Mouse (Mus musculus): Measurements from ENCODE around the gene Il18rap. TPM values are rescaled to one million over a fixed set of nuclear protein-coding genes. Genes with fewer than 3 reads are reported as not detected.

Il18rap gene
- 0.15 and 0.39 TPM in 2 replicates for polyA plus RNA-seq (2016; fragmentation: Nextera tagmentation; extraction: Ambion mirVana)

- no peak within 1 kb of the TSS for H3K9ac ChIP-seq (replicated peaks)
- H3K4me2 ChIP-seq (replicated peaks), result no peak within 1 kb of the TSS
- no peaks in the 10 kb centered on the region for H3K36me3 ChIP-seq
- no peaks in the 10 kb centered on the region for H3K9me3 ChIP-seq
- no peak within 1 kb of the TSS for H3K27ac ChIP-seq (replicated peaks)
- H3K4me1 ChIP-seq, result no peaks in the 10 kb centered on the region
- H3K27me3 ChIP-seq, result no peaks in the 10 kb centered on the region
- no peak for ATAC-seq (ENCODE audit: low FRiP score, low read depth)
- WGBS, result 49% methylated on average over 9 of the region's 9 CpGs
- H3K4me3 ChIP-seq, result no peak within 1 kb of the TSS
Measured at GRCm38 (mm10) chr1:40514851-40515585, at the start of gene Il18rap. TSS of gene Il18rap (plus strand) at chr1:40515362.

DNA sequence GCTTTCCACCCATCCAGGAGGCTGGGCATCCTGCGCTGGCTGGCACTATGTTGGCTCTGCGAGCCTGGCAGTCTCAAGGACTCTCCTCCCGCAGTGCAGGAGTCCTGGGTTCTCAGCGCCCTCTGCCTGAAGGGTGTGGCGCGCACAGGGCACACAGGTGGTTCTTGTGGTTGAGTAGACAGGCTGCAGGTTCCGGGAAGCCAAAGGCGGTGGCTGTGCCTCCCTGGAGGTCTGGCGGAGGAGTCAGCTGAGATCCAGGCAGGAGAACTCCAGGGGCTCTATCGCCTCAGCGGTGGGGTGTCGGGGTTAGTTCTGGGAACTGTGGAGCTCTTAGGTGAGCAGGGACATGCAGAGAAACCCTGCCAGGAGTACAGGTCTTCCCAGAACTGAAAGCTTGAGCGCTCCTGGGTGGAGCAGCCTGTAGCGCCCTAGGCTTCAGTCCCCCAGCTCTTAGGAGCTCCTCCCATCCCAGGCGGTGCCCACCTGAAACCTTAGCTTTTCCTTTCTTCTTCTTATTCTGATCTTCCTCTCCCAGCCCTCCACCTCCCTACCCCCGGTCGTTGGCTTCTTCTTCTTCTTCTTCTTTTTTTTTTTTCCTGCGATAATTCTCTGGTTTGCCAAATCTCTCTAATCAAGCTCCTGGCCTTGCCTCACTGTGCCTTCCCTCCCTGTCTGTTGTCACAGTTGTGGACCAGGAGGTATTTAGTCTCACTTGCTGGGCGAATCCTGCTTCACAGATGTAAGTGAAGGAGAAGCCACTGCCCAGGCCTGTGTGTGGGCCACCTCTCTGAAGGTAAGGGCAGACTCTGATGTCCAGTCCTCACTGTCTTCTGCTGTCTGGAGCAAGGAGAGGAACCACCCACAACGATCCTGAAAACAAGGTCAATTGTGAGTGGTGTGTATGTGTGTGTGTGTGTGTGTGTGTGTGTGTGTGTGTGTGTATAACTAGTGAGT is 49.4 kb upstream of the Il18rap start, which contains the start of gene Il18r1:
Il18r1 (plus strand) TSS at position 76 of the 954 bp plus-strand sequence.
- H3K9ac ChIP-seq (replicated peaks), result no peak within 1 kb of the TSS
- no peaks in the 10 kb centered on the region for H3K27me3 ChIP-seq
- ATAC-seq (ENCODE audit: low FRiP score, low read depth), result no peak
- H3K4me3 ChIP-seq, result no peak within 1 kb of the TSS
- no peak within 1 kb of the TSS for H3K4me2 ChIP-seq (replicated peaks)
- H3K27ac ChIP-seq (replicated peaks), result no peak within 1 kb of the TSS
- H3K9me3 ChIP-seq, result no peaks in the 10 kb centered on the region
- 49% methylated on average over 20 of the region's 20 CpGs for WGBS
- no peaks in the 10 kb centered on the region for H3K36me3 ChIP-seq
- no peaks in the 10 kb centered on the region for H3K4me1 ChIP-seq

DNA sequence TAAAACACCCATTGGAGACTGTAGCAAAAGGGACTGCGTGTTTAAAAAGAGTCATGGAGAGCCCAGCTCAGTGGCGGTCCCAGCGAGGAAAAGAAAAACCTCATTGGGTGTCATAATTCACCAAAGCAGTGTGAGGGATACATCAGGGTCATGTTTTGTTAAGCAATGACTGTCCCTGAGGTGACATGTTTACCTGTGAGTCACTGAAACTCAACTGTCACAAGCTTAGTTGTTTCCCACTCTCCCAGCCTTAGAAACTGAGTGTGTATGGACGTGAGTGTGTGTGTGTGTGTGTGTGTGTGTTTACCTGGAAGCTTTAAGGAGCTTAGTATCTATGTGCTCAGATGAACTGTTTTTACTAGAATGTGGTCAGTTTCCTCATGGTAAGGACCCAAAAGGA is 47.9 kb upstream of the Il18rap start:
- Histone ChIP-seq H3K4me2 (replicated peaks) (no peak overlapping the region), H3K4me1 (no peaks in the 10 kb centered on the region), H3K27ac (replicated peaks) (no peak overlapping the region), H3K9me3 (no peaks in the 10 kb centered on the region), H3K27me3 (no peaks in the 10 kb centered on the region), H3K9ac (replicated peaks) (no peak overlapping the region), H3K4me3 (no peak overlapping the region), H3K36me3 (no peaks in the 10 kb centered on the region)
- WGBS, result 89% methylated on average over 4 of the region's 4 CpGs
- no peak for ATAC-seq (ENCODE audit: low FRiP score, low read depth)

- Histone ChIP-seq H3K4me2 (replicated peaks) (no peak overlapping the region), H3K9ac (replicated peaks) (no peak overlapping the region), H3K36me3 (no peaks in the 10 kb centered on the region), H3K27ac (replicated peaks) (no peak overlapping the region), H3K4me1 (no peaks in the 10 kb centered on the region), H3K27me3 (no peaks in the 10 kb centered on the region), H3K4me3 (no peak overlapping the region), H3K9me3 (no peaks in the 10 kb centered on the region)
- no peak for ATAC-seq (ENCODE audit: low FRiP score, low read depth)
- WGBS, result 84% methylated on average over 2 of the region's 2 CpGs
Measured at GRCm38 (mm10) chr1:40468805-40469204, 46.4 kb upstream of the Il18rap start.

DNA sequence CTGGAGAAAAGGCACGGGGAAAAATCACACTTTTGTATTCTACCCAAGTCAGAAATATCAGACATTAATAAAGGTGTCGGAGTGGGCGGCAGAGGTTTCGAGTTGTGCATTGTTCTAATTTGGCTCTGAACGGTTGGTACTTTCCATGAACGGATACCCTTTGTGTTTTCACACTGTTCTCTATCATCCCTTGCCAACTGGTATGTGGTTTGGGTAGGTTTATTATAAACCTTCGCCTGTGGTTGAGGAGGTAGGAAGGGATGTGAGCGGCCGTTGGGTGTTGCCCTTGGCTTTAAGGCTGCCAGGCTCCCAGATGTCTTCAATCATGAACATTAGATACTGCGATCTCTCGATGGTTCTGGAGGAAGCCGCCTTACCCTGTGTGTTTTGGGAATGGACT is 45.3 kb upstream of the Il18rap start:
- Histone ChIP-seq H3K27ac (replicated peaks) (no peak overlapping the region), H3K4me2 (replicated peaks) (no peak overlapping the region), H3K27me3 (no peaks in the 10 kb centered on the region), H3K36me3 (no peaks in the 10 kb centered on the region), H3K4me3 (no peak overlapping the region), H3K9ac (replicated peaks) (no peak overlapping the region), H3K9me3 (no peaks in the 10 kb centered on the region), H3K4me1 (no peaks in the 10 kb centered on the region)
- ATAC-seq (ENCODE audit: low FRiP score, low read depth), result no peak
- 92% methylated on average over 12 of the region's 12 CpGs for WGBS

- no peak for ATAC-seq (ENCODE audit: low FRiP score, low read depth)
- Histone ChIP-seq H3K4me1 (no peaks in the 10 kb centered on the region), H3K4me3 (no peak overlapping the region), H3K9ac (replicated peaks) (no peak overlapping the region), H3K4me2 (replicated peaks) (no peak overlapping the region), H3K36me3 (no peaks in the 10 kb centered on the region), H3K27me3 (no peaks in the 10 kb centered on the region), H3K27ac (replicated peaks) (no peak overlapping the region), H3K9me3 (no peaks in the 10 kb centered on the region)
- WGBS, result 89% methylated on average over 1 of the region's 1 CpGs
Measured at GRCm38 (mm10) chr1:40472401-40472800, 42.8 kb upstream of the Il18rap start.

- H3K27me3 ChIP-seq, result no peaks in the 10 kb centered on the region
- 85% methylated on average over 4 of the region's 4 CpGs for WGBS
Measured at GRCm38 (mm10) chr1:40473640-40474039, 41.5 kb upstream of the Il18rap start.

DNA sequence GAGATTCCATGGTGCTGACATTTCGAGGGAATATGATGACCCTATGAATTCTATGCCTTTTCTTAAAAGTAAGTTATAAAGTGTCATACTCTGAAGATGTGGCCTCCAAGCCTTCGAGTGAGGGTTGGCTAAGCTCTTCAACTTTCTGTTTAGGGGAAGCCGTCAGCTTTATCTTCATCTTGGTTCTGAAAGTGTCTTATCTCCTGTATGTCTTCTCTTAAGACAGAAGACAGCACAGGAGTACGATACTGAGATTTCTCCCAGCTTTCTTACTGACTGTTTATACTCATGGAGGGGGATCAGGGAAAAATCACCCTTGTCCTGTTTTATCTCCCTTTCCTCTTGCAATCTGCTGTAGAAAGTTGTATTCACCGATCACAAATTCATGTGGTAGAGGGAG is 40.8 kb upstream of the Il18rap start:
- H3K4me3 ChIP-seq, result no peak overlapping the region
- no peak overlapping the region for H3K27ac ChIP-seq (replicated peaks)
- no peaks in the 10 kb centered on the region for H3K27me3 ChIP-seq
- no peaks in the 10 kb centered on the region for H3K4me1 ChIP-seq
- H3K9ac ChIP-seq (replicated peaks), result no peak overlapping the region
- no peaks in the 10 kb centered on the region for H3K36me3 ChIP-seq
- WGBS, result 92% methylated on average over 5 of the region's 5 CpGs
- no peak for ATAC-seq (ENCODE audit: low FRiP score, low read depth)
- H3K9me3 ChIP-seq, result no peaks in the 10 kb centered on the region
- no peak overlapping the region for H3K4me2 ChIP-seq (replicated peaks)

More at GRCm38 (mm10) chr1:40473640-40474039, 41.5 kb upstream of the Il18rap start:
- Histone ChIP-seq H3K4me3 (no peak overlapping the region), H3K4me2 (replicated peaks) (no peak overlapping the region), H3K9ac (replicated peaks) (no peak overlapping the region), H3K9me3 (no peaks in the 10 kb centered on the region), H3K27ac (replicated peaks) (no peak overlapping the region), H3K4me1 (no peaks in the 10 kb centered on the region), H3K36me3 (no peaks in the 10 kb centered on the region)
- no peak for ATAC-seq (ENCODE audit: low FRiP score, low read depth)

DNA sequence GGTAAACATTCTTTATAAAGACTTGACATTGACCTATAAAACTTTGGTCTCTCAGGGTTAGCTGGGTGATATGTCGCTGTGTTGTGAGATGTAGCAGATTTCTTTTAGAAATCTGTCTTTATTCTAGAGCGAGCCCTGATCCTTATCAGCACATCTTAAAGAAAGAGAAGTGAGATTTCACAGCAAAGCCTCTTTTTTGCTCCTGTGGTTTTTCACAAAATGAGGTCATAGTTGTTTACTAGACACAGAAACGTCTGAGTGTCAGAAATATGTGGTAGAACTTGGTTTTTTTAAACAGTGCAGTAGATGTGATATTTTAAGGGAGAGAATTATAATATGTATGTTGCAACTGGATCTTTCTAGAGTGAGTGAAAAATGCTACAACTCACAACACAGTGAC is 39.5 kb upstream of the Il18rap start:
- no peak for ATAC-seq (ENCODE audit: low FRiP score, low read depth)
- H3K9me3 ChIP-seq, result no peaks in the 10 kb centered on the region
- 69% methylated on average over 3 of the region's 3 CpGs for WGBS
- H3K36me3 ChIP-seq, result no peaks in the 10 kb centered on the region
- H3K27me3 ChIP-seq, result no peaks in the 10 kb centered on the region
- H3K4me3 ChIP-seq, result no peak overlapping the region
- H3K4me1 ChIP-seq, result no peaks in the 10 kb centered on the region
- no peak overlapping the region for H3K4me2 ChIP-seq (replicated peaks)
- no peak overlapping the region for H3K27ac ChIP-seq (replicated peaks)
- no peak overlapping the region for H3K9ac ChIP-seq (replicated peaks)

DNA sequence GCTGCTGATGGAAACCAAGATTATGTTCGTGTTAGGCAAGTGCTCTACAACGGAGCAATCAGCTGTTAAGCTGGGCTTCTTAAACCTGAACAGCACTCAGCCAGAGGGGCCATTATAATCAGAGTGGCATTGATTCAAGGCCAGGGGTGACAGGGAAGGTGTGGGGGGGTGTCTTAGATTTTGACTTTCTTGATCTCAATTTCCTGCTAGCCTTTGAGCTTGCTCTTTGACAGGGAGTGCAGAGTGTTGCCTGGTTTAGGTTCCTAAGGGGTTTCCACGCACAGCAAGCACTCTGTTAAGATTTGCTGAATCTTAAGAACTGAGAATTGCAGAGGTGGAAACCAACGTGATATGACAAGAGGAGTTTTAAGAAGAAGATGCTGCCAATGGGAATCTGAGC is 38.4 kb upstream of the Il18rap start:
- Histone ChIP-seq H3K4me1 (no peaks in the 10 kb centered on the region), H3K27me3 (no peaks in the 10 kb centered on the region), H3K4me3 (no peak overlapping the region), H3K36me3 (no peaks in the 10 kb centered on the region), H3K27ac (replicated peaks) (no peak overlapping the region), H3K9ac (replicated peaks) (no peak overlapping the region), H3K4me2 (replicated peaks) (no peak overlapping the region), H3K9me3 (no peaks in the 10 kb centered on the region)
- WGBS, result 70% methylated on average over 4 of the region's 4 CpGs
- ATAC-seq (ENCODE audit: low FRiP score, low read depth), result no peak

DNA sequence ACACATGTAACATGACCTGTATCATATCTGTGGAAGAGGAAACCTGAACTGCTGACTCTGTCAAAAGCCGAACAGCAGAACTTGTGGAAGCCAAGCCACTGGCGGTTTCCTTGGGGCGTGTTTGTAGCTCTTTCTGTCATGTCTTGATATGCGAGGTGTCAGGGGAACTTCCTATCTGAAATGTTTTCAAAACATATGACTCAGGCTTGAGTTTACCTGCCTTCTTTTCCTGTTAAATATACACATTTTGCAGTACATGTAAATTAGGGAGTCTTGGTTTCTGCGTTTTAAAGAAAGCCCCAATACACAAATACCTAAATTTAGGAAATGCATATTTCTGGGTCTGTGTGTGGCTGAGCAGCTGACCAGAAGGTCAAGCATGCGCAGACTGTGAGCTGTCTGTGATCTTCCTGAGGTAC is 35.6 kb upstream of the Il18rap start:
- H3K9me3 ChIP-seq, result no peaks in the 10 kb centered on the region
- no peaks in the 10 kb centered on the region for H3K4me1 ChIP-seq
- H3K9ac ChIP-seq (replicated peaks), result no peak overlapping the region
- no peak for ATAC-seq (ENCODE audit: low FRiP score, low read depth)
- H3K27ac ChIP-seq (replicated peaks), result no peak overlapping the region
- no peaks in the 10 kb centered on the region for H3K36me3 ChIP-seq
- no peak overlapping the region for H3K4me3 ChIP-seq
- no peaks in the 10 kb centered on the region for H3K27me3 ChIP-seq
- H3K4me2 ChIP-seq (replicated peaks), result no peak overlapping the region
- WGBS, result 86% methylated on average over 6 of the region's 6 CpGs

- no peak overlapping the region for H3K4me2 ChIP-seq (replicated peaks)
- H3K27ac ChIP-seq (replicated peaks), result no peak overlapping the region
- no peak overlapping the region for H3K9ac ChIP-seq (replicated peaks)
- H3K27me3 ChIP-seq, result no peaks in the 10 kb centered on the region
- no peak for ATAC-seq (ENCODE audit: low FRiP score, low read depth)
- H3K9me3 ChIP-seq, result no peaks in the 10 kb centered on the region
- 86% methylated on average over 4 of the region's 4 CpGs for WGBS
- no peaks in the 10 kb centered on the region for H3K36me3 ChIP-seq
- H3K4me3 ChIP-seq, result no peak overlapping the region
- H3K4me1 ChIP-seq, result no peaks in the 10 kb centered on the region
Measured at GRCm38 (mm10) chr1:40494594-40494993, 20.6 kb upstream of the Il18rap start.
